Mouse (Mus musculus) gastrocnemius, postnatal 36 days (tissue): ENCODE measurements around the gene Pla2g7. TPM values are rescaled to one million over a fixed set of nuclear protein-coding genes. Genes with fewer than 3 reads are reported as not detected.

ENCODE experiments used
- DNase-seq, 2 experiments: peaks; one replicate each; pipeline ENCODE4 v3.0.0; 2022
- intact Hi-C: fragments of 180-260 bp; cut with DNase I; formaldehyde crosslinking; loops from one replicate; pipeline ENCODE4 v1.15.1; 2025
- total RNA-seq, 2 experiments: library from RNA; stranded (reverse); gene quantifications; 2 replicates each; pipeline ENCODE4 v1.2.3; 2021

Gene Pla2g7
- total RNA-seq, 2 experiments from 2014 or later: 13.8 to 15.9 TPM

GRCm38 (mm10) chr17:43643191-43643590 lies 75.3 kb downstream of the Pla2g7 start:
- DNase-seq: no peak
- intact Hi-C loops: no loop called here

- DNase-seq: no peak
- intact Hi-C loops: no loop called here
Measured at GRCm38 (mm10) chr17:43644375-43644774, 76.5 kb downstream of the Pla2g7 start.

GRCm38 (mm10) chr17:43645136-43645535 lies 77.2 kb downstream of the Pla2g7 start:
- intact Hi-C loops: no loop called here
- no peak for DNase-seq

GRCm38 (mm10) chr17:43646925-43647324 lies 79.0 kb downstream of the Pla2g7 start:
- intact Hi-C loops: no loop called here

GRCm38 (mm10) chr17:43649641-43650436 lies 81.9 kb downstream of the Pla2g7 start:
- intact Hi-C loops: no loop called here
- no peak for DNase-seq

More at GRCm38 (mm10) chr17:43646925-43647324, 79.0 kb downstream of the Pla2g7 start:
- no peak for DNase-seq

- DNase-seq: no peak
- intact Hi-C loops: no loop called here
Measured at GRCm38 (mm10) chr17:43651314-43652046, 83.6 kb downstream of the Pla2g7 start.

Other genes starting within 250 kb of the Pla2g7 start
- gene Adgrf5, start 207.6 kb upstream of the Pla2g7 start, total RNA-seq: 10 to 100 TPM; 74.0 to 89.6 TPM
- not detected for gene Mep1a, start 65.3 kb upstream of the Pla2g7 start, total RNA-seq
- gene Ankrd66, start 24.5 kb upstream of the Pla2g7 start, total RNA-seq: not detected
- not detected for gene Tdrd6, start 62.2 kb downstream of the Pla2g7 start, total RNA-seq
- 1 to 10 TPM; 4.8 to 5.6 TPM for gene Slc25a27, start 99.1 kb downstream of the Pla2g7 start, total RNA-seq
- gene Cyp39a1, start 99.3 kb downstream of the Pla2g7 start, total RNA-seq: 1 to 10 TPM; 2.6 to 2.9 TPM
- gene Rcan2, start 233.3 kb downstream of the Pla2g7 start, total RNA-seq: 10 to 100 TPM; 45.3 to 46.6 TPM